Mouse (Mus musculus) spleen, adult 2 months (tissue): ENCODE measurements around the gene Grin2d. TPM values are rescaled to one million over a fixed set of nuclear protein-coding genes. Genes with fewer than 3 reads are reported as not detected.
A peak's percentile ranks its signal among the peaks of the same experiment; 100 is the strongest.

Source experiments
- DNase-seq, 2 experiments: peaks; one replicate each; pipeline versions ENCODE4 v3.0.0 to v3.0.0-alpha.2; 2012 to 2021; ENCODE audit warnings: low spot score in 2 of 2, low read depth in 1 of 2
- H3K27ac ChIP-seq: fragments of 200-500 bp; 2 replicates; pipeline ENCODE4 v1.5.1; 2012; ENCODE audit warnings: low read length, inconsistent platforms; ENCODE audit not compliant: insufficient read depth
- H3K27me3 ChIP-seq: fragments of 200-500 bp; 2 replicates; pipeline ENCODE4 v1.6.1; 2012; ENCODE audit warnings: mild to moderate bottlenecking, moderate library complexity, low read length, inconsistent platforms; ENCODE audit not compliant: control insufficient read depth, insufficient read depth
- H3K36me3 ChIP-seq: fragments of 200-500 bp; 2 replicates; pipeline ENCODE4 v1.6.1; 2012; ENCODE audit warnings: mild to moderate bottlenecking, low read length, inconsistent platforms; ENCODE audit not compliant: control insufficient read depth, insufficient read depth
- H3K4me1 ChIP-seq: fragments of 200-500 bp; 2 replicates; pipeline ENCODE4 v1.6.1; 2011; ENCODE audit warnings: inconsistent platforms; ENCODE audit not compliant: control insufficient read depth, insufficient read depth, insufficient read length
- H3K4me3 ChIP-seq: fragments of 200-500 bp; 2 replicates; pipeline ENCODE4 v1.5.1; 2011; ENCODE audit warnings: mild to moderate bottlenecking, inconsistent platforms; ENCODE audit not compliant: insufficient read depth, insufficient read length; ENCODE audit errors: extremely low read depth
- CTCF ChIP-seq: fragments of 200-500 bp; IDR thresholded peaks from 2 replicates; pipeline ENCODE4 v1.5.1; 2011; ENCODE audit warnings: mild to moderate bottlenecking, inconsistent platforms; ENCODE audit not compliant: insufficient read depth, insufficient read length, insufficient replicate concordance; ENCODE audit errors: extremely low read depth
- POLR2A ChIP-seq: fragments of 200-500 bp; IDR thresholded peaks from 2 replicates; pipeline ENCODE4 v1.6.1; 2011; ENCODE audit warnings: low read depth, low read length, inconsistent platforms
- WGBS: fragments of 180-500 bp; shearing (Covaris S2); methylation state at CpG from one replicate; pipeline ENCODE4 v1.1.7; 2018; 5-methylcytosine and 5-hydroxymethylcytosine counted together
- polyA plus RNA-seq: library from polyadenylated mRNA; depleted of rRNA; stranded (reverse); fragments of >200 nt; gene quantifications from 2 replicates; pipeline ENCODE4 v1.2.3, GENCODE M21; 2012

The Grin2d gene
- polyA plus RNA-seq, 1 experiment = 0.68 TPM

DNA sequence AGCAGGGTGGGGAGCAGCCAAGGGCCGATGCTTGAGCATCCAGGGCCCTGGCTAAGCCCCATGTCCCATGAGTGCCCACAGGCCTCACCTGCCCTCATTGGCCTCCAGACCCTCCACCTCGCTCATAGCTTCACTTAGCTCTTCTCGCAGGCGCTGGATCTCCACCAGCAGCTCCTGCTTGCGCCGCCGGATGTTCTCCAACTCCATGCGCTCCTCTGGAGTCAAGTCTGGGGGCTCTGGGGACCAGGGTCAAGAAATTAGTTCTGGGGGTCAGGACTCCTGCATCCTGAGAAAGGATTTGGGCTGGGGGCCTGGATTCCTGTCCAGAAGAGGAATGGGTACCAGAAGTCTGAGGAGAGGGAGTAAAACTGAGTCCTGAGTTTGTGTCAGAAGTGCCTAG lies 65.3 kb downstream of the Grin2d start:
- 94% methylated on average over 8 of the region's 8 CpGs for WGBS
- H3K27ac ChIP-seq = no peak overlapping the region
- no peak for DNase-seq
- no peak overlapping the region for H3K4me3 ChIP-seq
- peaks cover 43% of the 10 kb centered on the region for H3K36me3 ChIP-seq
- no peaks in the 10 kb centered on the region for H3K27me3 ChIP-seq
- TF ChIP-seq CTCF (no peak), POLR2A (no peak)
- peaks cover 4% of the 10 kb centered on the region; the same call in 1 of the 2 replicates for H3K4me1 ChIP-seq

DNA sequence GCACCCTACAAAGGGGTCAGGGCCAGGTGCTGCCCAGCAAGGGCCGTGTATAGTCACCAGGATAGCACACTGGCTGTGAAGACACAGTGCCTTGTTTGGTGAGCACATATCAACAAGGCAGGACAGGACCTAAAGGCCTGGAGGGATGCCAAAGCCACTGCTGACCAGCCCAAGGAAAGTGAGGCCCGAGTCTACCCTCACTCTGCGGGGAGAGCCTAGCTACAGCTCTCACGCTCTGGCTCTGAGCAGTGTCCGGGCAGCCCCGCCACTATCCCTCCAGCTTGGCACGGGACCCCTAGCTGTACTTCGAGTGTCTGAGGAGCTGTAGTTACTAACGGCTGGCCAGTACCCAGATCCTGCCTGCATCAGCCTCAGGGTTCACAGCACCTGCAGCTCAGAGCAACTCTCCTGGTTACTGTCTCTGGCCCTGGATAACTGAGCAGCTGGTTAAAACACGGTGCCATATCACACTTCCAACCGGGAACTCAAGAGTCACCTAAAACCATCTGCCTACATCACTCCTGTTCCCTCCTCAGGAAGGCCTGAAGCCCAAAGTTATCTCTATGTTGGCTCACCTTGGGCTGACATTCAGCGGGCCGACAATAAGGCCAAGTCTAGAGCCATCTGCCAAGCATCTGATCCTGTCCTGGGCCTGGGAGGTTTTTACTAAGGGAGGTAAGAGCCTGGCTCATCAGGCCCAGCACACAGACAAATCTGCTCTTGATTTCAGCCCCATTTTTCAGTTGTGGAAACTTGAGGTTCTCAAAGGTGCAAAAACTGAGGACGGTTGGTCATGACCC lies 68.7 kb downstream of the Grin2d start:
- 85% methylated on average over 14 of the region's 14 CpGs for WGBS
- 0 out of 2 replicates have a peak, but pooled peaks cover 2% of the 10 kb centered on the region for H3K4me1 ChIP-seq
- H3K4me3 ChIP-seq = no peak overlapping the region
- H3K27me3 ChIP-seq = no peaks in the 10 kb centered on the region
- no peak for DNase-seq
- H3K36me3 ChIP-seq = peaks cover 51% of the 10 kb centered on the region
- no peak for TF ChIP-seq CTCF
- TF ChIP-seq POLR2A = no peak
- H3K27ac ChIP-seq = no peak overlapping the region

- DNase-seq = no peak
- H3K36me3 ChIP-seq = peaks cover 51% of the 10 kb centered on the region
- 0 out of 2 replicates have a peak, but pooled peaks cover 2% of the 10 kb centered on the region for H3K4me1 ChIP-seq
- TF ChIP-seq CTCF (no peak), POLR2A (no peak)
- no peak overlapping the region for H3K27ac ChIP-seq
- H3K27me3 ChIP-seq = no peaks in the 10 kb centered on the region
- WGBS = 86% methylated on average over 11 of the region's 11 CpGs
- no peak overlapping the region for H3K4me3 ChIP-seq
Measured at GRCm38 (mm10) chr7:45808471-45808870, 69.7 kb downstream of the Grin2d start.

- H3K4me3 ChIP-seq = no peak overlapping the region
- H3K27me3 ChIP-seq = no peaks in the 10 kb centered on the region
- DNase-seq = no peak
- peaks cover 38% of the 10 kb centered on the region for H3K36me3 ChIP-seq
- no peak overlapping the region for H3K27ac ChIP-seq
- no peaks in the 10 kb centered on the region for H3K4me1 ChIP-seq
- TF ChIP-seq POLR2A = no peak
- TF ChIP-seq CTCF = no peak
- WGBS = 84% methylated on average over 5 of the region's 5 CpGs
Measured at GRCm38 (mm10) chr7:45805941-45806340, 72.2 kb downstream of the Grin2d start.

DNA sequence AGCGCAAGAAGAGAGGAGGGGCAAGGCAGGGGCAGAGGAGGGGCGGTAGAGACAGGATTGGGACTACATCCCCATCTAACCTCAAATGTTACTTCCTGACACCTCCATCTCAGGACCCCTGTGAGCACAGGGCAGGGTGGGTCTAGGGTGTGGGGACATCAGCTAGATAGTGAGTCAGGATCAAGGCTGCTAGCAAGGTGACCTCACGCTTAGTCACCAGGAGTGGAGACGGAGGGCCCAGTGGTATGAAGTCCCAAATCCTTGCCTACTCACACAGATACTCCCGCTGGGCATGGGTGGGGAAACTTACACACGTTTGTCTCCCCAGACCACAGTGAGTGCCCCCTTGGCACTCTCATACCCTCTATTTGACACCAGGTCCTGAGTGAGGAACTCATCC lies 75.6 kb downstream of the Grin2d start:
- TF ChIP-seq POLR2A (no peak), CTCF (no peak)
- Histone ChIP-seq H3K4me3 (no peak overlapping the region), H3K27ac (no peak overlapping the region), H3K36me3 (peaks cover 5% of the 10 kb centered on the region), H3K27me3 (peaks cover 11% of the 10 kb centered on the region), H3K4me1 (peaks cover 15% of the 10 kb centered on the region)
- WGBS = 81% methylated on average over 6 of the region's 6 CpGs
- no peak for DNase-seq

GRCm38 (mm10) chr7:45801348-45801747 lies 76.8 kb downstream of the Grin2d start:
- peaks cover 13% of the 10 kb centered on the region for H3K27me3 ChIP-seq
- DNase-seq = peak; percentile 86 to 91
- peaks cover 15% of the 10 kb centered on the region for H3K4me1 ChIP-seq
- H3K36me3 ChIP-seq = no peaks in the 10 kb centered on the region
- no peak overlapping the region for H3K27ac ChIP-seq
- TF ChIP-seq POLR2A = no peak
- TF ChIP-seq CTCF = peak; percentile 100
- WGBS = under 1% methylated on average over 12 of the region's 12 CpGs
- peak overlapping the region; percentile 55 for H3K4me3 ChIP-seq

DNA sequence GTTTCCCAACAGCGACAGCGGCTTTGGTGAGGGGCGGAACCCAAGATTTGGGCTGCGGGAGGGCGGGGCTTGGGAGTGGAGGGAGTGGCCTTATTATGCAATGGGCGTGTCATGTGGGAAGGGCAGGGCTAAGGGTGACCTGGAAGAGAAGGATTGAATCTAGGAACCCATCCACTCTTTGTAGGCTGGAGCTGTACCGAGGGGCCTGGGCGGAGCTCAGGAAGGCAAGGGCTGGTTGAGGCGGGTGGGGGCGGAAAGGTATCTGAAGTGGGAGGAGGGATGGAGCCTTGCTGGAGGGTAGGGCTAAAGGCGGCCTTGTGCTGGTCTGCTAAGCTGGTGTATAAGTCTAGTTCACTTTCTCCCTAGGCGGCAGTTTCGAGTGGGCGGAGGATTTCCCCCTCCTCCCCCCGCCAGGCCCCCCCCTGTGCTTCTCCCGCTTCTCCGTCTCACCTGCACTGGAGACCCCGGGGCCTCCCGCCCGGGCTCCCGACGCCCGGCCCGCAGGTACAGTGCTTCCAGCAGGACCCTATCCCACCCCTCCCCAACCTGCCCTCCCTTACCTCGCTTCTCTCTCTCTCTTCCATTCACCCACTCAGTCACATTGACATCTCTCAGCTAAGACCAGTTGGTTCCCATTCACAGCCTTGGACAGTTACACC lies 77.5 kb downstream of the Grin2d start:
- Histone ChIP-seq H3K27ac (peak overlapping the region; percentile 24), H3K4me3 (peak overlapping the region; percentile 55), H3K36me3 (no peaks in the 10 kb centered on the region), H3K4me1 (peaks cover 15% of the 10 kb centered on the region), H3K27me3 (peaks cover 13% of the 10 kb centered on the region)
- TF ChIP-seq POLR2A (no peak), CTCF (no peak)
- peak; percentile 35 to 46 for DNase-seq
- WGBS = 2% methylated on average over 18 of the region's 25 CpGs
